Mouse (Mus musculus): ENCODE results near the gene Polk.

The Polk gene

GRCm38 (mm10) chr13:96465315-96465714, 77.1 kb downstream of the Polk start:
- in situ Hi-C loops (cut with MseI, MboI), result no loop called here

- in situ Hi-C loops (cut with MseI, MboI), result no loop called here
Measured at GRCm38 (mm10) chr13:96462644-96463043, 79.7 kb downstream of the Polk start.

GRCm38 (mm10) chr13:96458606-96459005, 83.8 kb downstream of the Polk start:
- in situ Hi-C loops (cut with MseI, MboI), result no loop called here

- in situ Hi-C loops (cut with MseI, MboI), result no loop called here
Measured at GRCm38 (mm10) chr13:96458018-96458417, 84.4 kb downstream of the Polk start.

- in situ Hi-C loops (cut with MseI, MboI), result no loop called here
Measured at GRCm38 (mm10) chr13:96457566-96457965, 84.8 kb downstream of the Polk start.

- in situ Hi-C loops (cut with MseI, MboI), result no loop called here
Measured at GRCm38 (mm10) chr13:96454288-96454687, 88.1 kb downstream of the Polk start.

GRCm38 (mm10) chr13:96452621-96453020, 89.8 kb downstream of the Polk start:
- in situ Hi-C loops (cut with MseI, MboI), result no loop called here

GRCm38 (mm10) chr13:96451386-96452140, 90.8 kb downstream of the Polk start:
- in situ Hi-C loops (cut with MseI, MboI), result no loop called here

- in situ Hi-C loops (cut with MseI, MboI), result no loop called here
Measured at GRCm38 (mm10) chr13:96450869-96451268, 91.5 kb downstream of the Polk start.

GRCm38 (mm10) chr13:96450205-96450856, 92.0 kb downstream of the Polk start:
- in situ Hi-C loops (cut with MseI, MboI), result no loop called here

- in situ Hi-C loops (cut with MseI, MboI), result no loop called here
Measured at GRCm38 (mm10) chr13:96440436-96440835, 101.9 kb downstream of the Polk start.

GRCm38 (mm10) chr13:96436921-96437320, 105.5 kb downstream of the Polk start:
- in situ Hi-C loops (cut with MseI, MboI), result loop anchor here (10.0 kb wide), 1 partner anchor 158 kb away; no protein-coding TSS in a partner anchor

GRCm38 (mm10) chr13:96435793-96436192, 106.6 kb downstream of the Polk start:
- in situ Hi-C loops (cut with MseI, MboI), result loop anchor here (10.0 kb wide), 1 partner anchor 159 kb away; no protein-coding TSS in a partner anchor

GRCm38 (mm10) chr13:96434899-96435331, 107.5 kb downstream of the Polk start:
- in situ Hi-C loops (cut with MseI, MboI), result loop anchor here (10.0 kb wide), 1 partner anchor 160 kb away; no protein-coding TSS in a partner anchor

GRCm38 (mm10) chr13:96433648-96434190, 108.7 kb downstream of the Polk start:
- in situ Hi-C loops (cut with MseI, MboI), result loop anchor here (10.0 kb wide), 1 partner anchor 161 kb away; no protein-coding TSS in a partner anchor

GRCm38 (mm10) chr13:96433041-96433440, 109.3 kb downstream of the Polk start:
- in situ Hi-C loops (cut with MseI, MboI), result loop anchor here (10.0 kb wide), 1 partner anchor 162 kb away; no protein-coding TSS in a partner anchor

GRCm38 (mm10) chr13:96432376-96432811, 110.0 kb downstream of the Polk start:
- in situ Hi-C loops (cut with MseI, MboI), result loop anchor here (10.0 kb wide), 1 partner anchor 162 kb away; no protein-coding TSS in a partner anchor

GRCm38 (mm10) chr13:96431595-96432156, 110.7 kb downstream of the Polk start:
- in situ Hi-C loops (cut with MseI, MboI), result loop anchor here (10.0 kb wide), 1 partner anchor 163 kb away; no protein-coding TSS in a partner anchor
